Mouse (Mus musculus) brain, embryonic 14.5 days (tissue): ENCODE measurements at regions not wholly inside any gene's neighbourhood (a gene's known extent, or its start where the extent isn't known, plus 50 kb on each side); places are given as distances from the start of the nearest gene placed in this dataset.

Experiments used
- CTCF ChIP-seq: fragments of 200-500 bp; IDR thresholded peaks from 2 replicates; pipeline ENCODE4 v1.5.1; 2012; ENCODE audit warnings: inconsistent platforms, mild to moderate bottlenecking, moderate library complexity, borderline replicate concordance; ENCODE audit not compliant: insufficient read depth, insufficient read length; ENCODE audit errors: extremely low read depth
- POLR2A ChIP-seq: fragments of 200-500 bp; IDR thresholded peaks from 2 replicates; pipeline ENCODE4 v1.6.1; 2012; ENCODE audit warnings: mild to moderate bottlenecking, inconsistent platforms, borderline replicate concordance; ENCODE audit not compliant: poor library complexity, insufficient read depth, insufficient read length, severe bottlenecking; ENCODE audit errors: extremely low read depth

DNA sequence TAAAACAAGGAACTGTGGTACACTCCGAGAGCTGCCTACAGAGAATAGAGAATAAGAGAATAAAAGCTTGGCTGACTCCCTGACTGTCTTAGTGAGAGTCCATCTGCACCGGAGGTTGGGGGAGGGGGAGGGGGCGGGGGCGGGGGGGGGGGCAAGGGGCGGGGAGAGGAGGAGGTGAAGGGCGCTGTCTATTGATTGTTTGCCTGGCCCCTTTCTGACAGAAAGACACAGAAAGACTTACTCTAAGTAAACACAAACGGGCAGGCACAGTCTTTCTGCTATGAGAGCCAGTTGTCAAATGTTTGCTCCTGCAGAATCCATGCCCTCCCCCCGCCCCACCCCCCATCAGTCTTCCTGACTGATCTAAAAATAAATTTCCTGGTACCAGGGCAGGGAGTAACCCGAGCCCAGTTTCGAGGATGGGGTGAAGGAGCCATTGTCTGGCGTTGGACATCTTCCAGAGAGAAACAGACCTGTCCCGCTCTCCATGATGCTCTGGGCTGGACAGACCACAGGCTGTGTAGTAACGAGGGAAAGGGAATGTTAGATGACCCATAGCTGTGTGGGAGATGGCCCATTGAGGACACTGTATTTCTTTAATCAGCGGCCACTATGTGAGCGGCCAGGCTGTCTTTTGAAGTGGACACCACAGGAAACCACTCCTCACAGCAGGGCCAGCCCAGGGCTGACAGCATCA lies 103.7 kb upstream of the Afdn start:
- no peak for TF ChIP-seq CTCF
- no peak for TF ChIP-seq POLR2A
